Mouse (Mus musculus) heart, embryonic 10.5 days (tissue): ENCODE measurements around the gene Chtop. TPM values are rescaled to one million over a fixed set of nuclear protein-coding genes. Genes with fewer than 3 reads are reported as not detected.

ENCODE experiments used
- DNase-seq: peaks from one replicate; pipeline ENCODE4 v3.0.0-alpha.2; 2017; ENCODE audit warnings: low spot score
- H3K27ac ChIP-seq: fragments of 300-500 bp; sonication (generic); 2 replicates; pipeline ENCODE4 v1.5.1; 2016; ENCODE audit warnings: mild to moderate bottlenecking
- H3K27me3 ChIP-seq: fragments of 300-500 bp; sonication (generic); 2 replicates; pipeline ENCODE4 v1.6.1; 2016; ENCODE audit warnings: mild to moderate bottlenecking; ENCODE audit not compliant: poor library complexity, insufficient read depth, severe bottlenecking
- H3K36me3 ChIP-seq: fragments of 300-500 bp; sonication (generic); 2 replicates; pipeline ENCODE4 v1.6.1; 2016; ENCODE audit warnings: mild to moderate bottlenecking, moderate library complexity
- H3K4me1 ChIP-seq: fragments of 300-500 bp; sonication (generic); 2 replicates; pipeline ENCODE4 v1.6.1; 2016; ENCODE audit warnings: mild to moderate bottlenecking
- H3K4me3 ChIP-seq: fragments of 300-500 bp; sonication (generic); 2 replicates; pipeline ENCODE4 v1.5.1; 2016; ENCODE audit warnings: mild to moderate bottlenecking, moderate library complexity
- H3K9me3 ChIP-seq: fragments of 300-500 bp; sonication (generic); 2 replicates; pipeline ENCODE4 v1.6.1; 2016; ENCODE audit warnings: mild to moderate bottlenecking, moderate library complexity
- WGBS: fragments of 180-500 bp; shearing (Covaris S2); methylation state at CpG from one replicate; pipeline ENCODE4 v1.1.7; 2016; 5-methylcytosine and 5-hydroxymethylcytosine counted together
- polyA plus RNA-seq: library from polyadenylated mRNA; unstranded; fragments of >200 nt; fragmentation: Nextera tagmentation; extraction: Ambion mirVana; gene quantifications from 2 replicates; pipeline ENCODE4 v1.2.1, GENCODE M21; 2016

Gene Chtop
- polyA plus RNA-seq, 1 experiment from 2014 or later, result 136 TPM

DNA sequence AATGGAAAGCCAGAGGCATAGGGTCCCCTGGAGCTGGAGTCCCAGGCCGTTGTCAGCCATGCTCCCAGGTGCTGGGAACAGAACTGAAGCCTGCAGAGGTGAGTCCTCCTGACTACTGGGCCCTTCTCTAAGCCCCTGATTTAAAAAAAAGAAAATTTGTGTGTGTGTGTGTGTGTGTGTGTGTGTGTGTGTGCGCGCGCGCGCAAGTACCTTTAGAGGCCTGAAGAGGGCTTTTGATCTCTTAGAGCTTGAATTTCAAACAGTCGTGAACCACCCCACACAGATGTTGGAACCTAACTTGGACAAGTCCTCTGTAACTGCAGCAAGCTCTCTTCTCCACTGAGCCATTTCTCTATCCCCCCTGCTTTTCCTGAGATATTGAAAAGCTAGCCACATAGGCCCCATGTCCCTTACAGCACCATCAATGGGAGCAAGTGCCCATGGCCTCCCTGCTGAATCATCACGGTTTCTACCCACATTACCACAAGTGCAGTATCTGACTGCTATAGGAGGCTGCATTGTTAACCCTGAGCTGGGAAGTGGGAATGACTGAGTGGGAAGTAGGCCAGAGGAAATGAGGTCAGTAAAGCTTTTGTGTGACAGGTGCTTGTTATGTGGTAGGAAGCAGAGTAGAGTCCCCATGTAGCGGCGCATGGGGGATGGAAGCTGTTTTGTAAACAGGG, 41.5 kb downstream of the Chtop start:
- peaks cover 25% of the 10 kb centered on the region for H3K4me1 ChIP-seq

GRCm38 (mm10) chr3:90466311-90466766, 43.0 kb downstream of the Chtop start:
- Histone ChIP-seq H3K36me3 (no peaks in the 10 kb centered on the region), H3K9me3 (no peaks in the 10 kb centered on the region), H3K27ac (no peak overlapping the region), H3K4me3 (peak overlapping the region; percentile 67), H3K27me3 (peaks cover 52% of the 10 kb centered on the region), H3K4me1 (peaks cover 32% of the 10 kb centered on the region)
- WGBS, result under 1% methylated on average over 15 of the region's 15 CpGs
- DNase-seq, result no peak

More for the DNA sequence above, 41.5 kb downstream of the Chtop start:
- Histone ChIP-seq H3K4me3 (no peak overlapping the region), H3K27me3 (peaks cover 37% of the 10 kb centered on the region), H3K36me3 (no peaks in the 10 kb centered on the region), H3K27ac (no peak overlapping the region), H3K9me3 (no peaks in the 10 kb centered on the region)
- no peak for DNase-seq
- WGBS, result 88% methylated on average over 10 of the region's 10 CpGs

- Histone ChIP-seq H3K27me3 (peaks cover 57% of the 10 kb centered on the region), H3K4me1 (peaks cover 36% of the 10 kb centered on the region), H3K4me3 (peak within 1 kb of the TSS; percentile 67), H3K27ac (peak within 1 kb of the TSS; percentile 81), H3K36me3 (no peaks in the 10 kb centered on the region), H3K9me3 (no peaks in the 10 kb centered on the region)
- under 1% methylated on average over 39 of the region's 49 CpGs for WGBS
- no peak for DNase-seq
These were observed 43.5 kb downstream of the Chtop start, which contains the start of gene Npr1 for GRCm38 (mm10) chr3:90465686-90466310. TSS of gene Npr1 (minus strand) at chr3:90465866.

DNA sequence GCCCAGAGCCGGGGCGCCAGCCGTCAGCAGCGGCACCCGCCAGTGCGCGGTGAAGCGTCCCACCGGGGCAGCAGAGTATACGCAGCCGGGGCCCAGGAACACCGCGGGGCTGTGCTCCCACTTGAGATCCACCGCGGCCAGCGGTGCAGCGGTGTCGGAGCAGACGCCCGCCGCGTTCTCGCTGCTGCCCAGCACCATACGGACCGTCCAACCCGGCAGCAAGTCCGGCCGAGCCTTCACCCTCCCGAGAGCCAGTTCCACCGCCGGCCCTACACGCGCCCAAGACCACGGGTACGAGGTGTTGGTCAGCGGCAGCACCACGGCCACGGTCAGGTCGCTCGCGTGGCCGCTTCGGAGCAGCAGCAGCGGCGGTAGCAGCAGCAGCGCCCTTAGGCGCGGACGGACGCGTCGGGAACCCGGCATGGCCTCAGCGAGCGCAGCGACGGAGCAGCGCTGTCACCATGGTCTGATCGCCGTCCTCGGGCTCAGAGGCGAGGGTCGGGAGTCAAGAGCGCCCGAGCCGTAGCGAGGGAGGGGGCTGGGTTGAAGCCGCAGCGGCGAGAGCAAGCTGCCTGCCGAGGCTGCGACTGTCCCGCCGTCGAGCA, 44.1 kb downstream of the Chtop start:
- Histone ChIP-seq H3K9me3 (no peaks in the 10 kb centered on the region), H3K4me1 (peaks cover 36% of the 10 kb centered on the region), H3K36me3 (no peaks in the 10 kb centered on the region), H3K4me3 (peak overlapping the region; percentile 67), H3K27ac (peak overlapping the region; percentile 81), H3K27me3 (peaks cover 63% of the 10 kb centered on the region)
- WGBS, result under 1% methylated on average over 75 of the region's 75 CpGs
- DNase-seq, result no peak

GRCm38 (mm10) chr3:90464552-90465080, 44.7 kb downstream of the Chtop start:
- DNase-seq, result no peak
- peaks cover 69% of the 10 kb centered on the region for H3K27me3 ChIP-seq

DNA sequence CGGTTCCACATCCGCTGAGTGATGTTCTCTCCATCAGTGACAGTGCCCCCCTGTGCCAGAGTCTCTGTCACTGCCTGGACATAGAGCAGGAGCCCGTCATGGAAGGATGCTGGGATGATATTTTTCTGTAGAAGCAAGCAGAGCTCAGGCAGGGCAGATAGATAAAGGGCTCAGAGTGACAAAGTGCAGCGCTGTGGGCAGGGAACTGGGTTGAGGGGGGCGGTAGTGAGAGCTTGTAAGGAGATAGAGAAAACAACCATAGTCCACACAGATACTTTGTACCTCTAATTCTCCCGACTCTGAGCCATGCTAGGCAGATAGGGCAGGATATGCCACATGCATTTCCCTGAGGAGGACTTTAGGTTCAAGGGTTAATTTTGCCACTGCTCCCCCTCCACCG, 46.7 kb downstream of the Chtop start:
- Histone ChIP-seq H3K27ac (no peak overlapping the region), H3K4me3 (no peak overlapping the region), H3K27me3 (peaks cover 75% of the 10 kb centered on the region), H3K36me3 (no peaks in the 10 kb centered on the region), H3K9me3 (no peaks in the 10 kb centered on the region), H3K4me1 (peaks cover 36% of the 10 kb centered on the region)
- DNase-seq, result no peak
- WGBS, result 14% methylated on average over 7 of the region's 7 CpGs

More at GRCm38 (mm10) chr3:90464552-90465080, 44.7 kb downstream of the Chtop start:
- Histone ChIP-seq H3K4me1 (peaks cover 36% of the 10 kb centered on the region), H3K27ac (peak overlapping the region; percentile 81), H3K9me3 (no peaks in the 10 kb centered on the region), H3K36me3 (no peaks in the 10 kb centered on the region), H3K4me3 (peak overlapping the region; percentile 67)
- 7% methylated on average over 37 of the region's 37 CpGs for WGBS

DNA sequence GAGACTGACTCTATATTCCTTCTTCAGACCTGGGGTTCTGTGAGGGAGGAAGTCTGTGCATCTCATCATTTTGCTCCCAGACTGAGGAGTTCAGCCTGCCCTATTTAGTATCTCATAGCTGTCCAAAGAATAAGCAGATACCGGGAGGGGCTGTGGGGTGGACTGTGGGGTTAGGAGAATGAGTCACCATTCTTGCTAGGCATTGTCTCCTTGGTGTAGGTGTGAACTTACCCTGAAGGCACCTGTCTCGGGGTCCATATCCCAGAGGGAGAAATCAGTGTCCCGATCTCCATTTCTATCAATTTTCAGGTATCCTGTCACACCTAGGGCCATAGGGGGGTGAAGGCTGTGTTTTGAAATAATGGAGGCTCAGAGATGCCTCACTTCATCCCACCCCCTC, 47.4 kb downstream of the Chtop start:
- DNase-seq, result no peak
- H3K9me3 ChIP-seq, result no peaks in the 10 kb centered on the region
- H3K27ac ChIP-seq, result no peak overlapping the region
- H3K27me3 ChIP-seq, result peaks cover 75% of the 10 kb centered on the region
- no peak overlapping the region for H3K4me3 ChIP-seq
- H3K36me3 ChIP-seq, result 0 out of 2 replicates have a peak, but pooled peaks cover under 1% of the 10 kb centered on the region
- 78% methylated on average over 3 of the region's 3 CpGs for WGBS
- H3K4me1 ChIP-seq, result peaks cover 36% of the 10 kb centered on the region

- no peak overlapping the region for H3K4me3 ChIP-seq
- peaks cover 65% of the 10 kb centered on the region for H3K27me3 ChIP-seq
- WGBS, result 74% methylated on average over 5 of the region's 5 CpGs
- no peak overlapping the region for H3K27ac ChIP-seq
- no peak for DNase-seq
- H3K9me3 ChIP-seq, result no peaks in the 10 kb centered on the region
- peaks cover 3% of the 10 kb centered on the region; the same call in 1 of the 2 replicates for H3K36me3 ChIP-seq
- peaks cover 26% of the 10 kb centered on the region for H3K4me1 ChIP-seq
These were observed 49.0 kb downstream of the Chtop start for GRCm38 (mm10) chr3:90460315-90460714.

- no peak overlapping the region for H3K4me3 ChIP-seq
- peaks cover 20% of the 10 kb centered on the region for H3K4me1 ChIP-seq
- H3K27me3 ChIP-seq, result peaks cover 59% of the 10 kb centered on the region
- no peak overlapping the region for H3K27ac ChIP-seq
- H3K9me3 ChIP-seq, result no peaks in the 10 kb centered on the region
- no peak for DNase-seq
- H3K36me3 ChIP-seq, result peaks cover 3% of the 10 kb centered on the region; the same call in 1 of the 2 replicates
- WGBS, result 69% methylated on average over 9 of the region's 9 CpGs
These were observed 49.6 kb downstream of the Chtop start for GRCm38 (mm10) chr3:90459727-90460126.

- no peaks in the 10 kb centered on the region for H3K9me3 ChIP-seq
- H3K36me3 ChIP-seq, result peaks cover 8% of the 10 kb centered on the region; the same call in 1 of the 2 replicates
- H3K27ac ChIP-seq, result no peak overlapping the region
- WGBS, result 82% methylated on average over 14 of the region's 14 CpGs
- no peak overlapping the region for H3K4me3 ChIP-seq
- no peak for DNase-seq
- peaks cover 15% of the 10 kb centered on the region for H3K4me1 ChIP-seq
- H3K27me3 ChIP-seq, result 0 out of 2 replicates have a peak, but pooled peaks cover 13% of the 10 kb centered on the region
These were observed 54.4 kb downstream of the Chtop start for GRCm38 (mm10) chr3:90454931-90455330.

- Histone ChIP-seq H3K27ac (peak overlapping the region; percentile 77), H3K4me3 (peak overlapping the region; percentile 40), H3K9me3 (no peaks in the 10 kb centered on the region), H3K4me1 (peaks cover 25% of the 10 kb centered on the region), H3K27me3 (no peaks in the 10 kb centered on the region), H3K36me3 (peaks cover 4% of the 10 kb centered on the region; the same call in 1 of the 2 replicates)
- no peak for DNase-seq
- 39% methylated on average over 10 of the region's 10 CpGs for WGBS
These were observed 57.8 kb downstream of the Chtop start for GRCm38 (mm10) chr3:90451396-90452095.

DNA sequence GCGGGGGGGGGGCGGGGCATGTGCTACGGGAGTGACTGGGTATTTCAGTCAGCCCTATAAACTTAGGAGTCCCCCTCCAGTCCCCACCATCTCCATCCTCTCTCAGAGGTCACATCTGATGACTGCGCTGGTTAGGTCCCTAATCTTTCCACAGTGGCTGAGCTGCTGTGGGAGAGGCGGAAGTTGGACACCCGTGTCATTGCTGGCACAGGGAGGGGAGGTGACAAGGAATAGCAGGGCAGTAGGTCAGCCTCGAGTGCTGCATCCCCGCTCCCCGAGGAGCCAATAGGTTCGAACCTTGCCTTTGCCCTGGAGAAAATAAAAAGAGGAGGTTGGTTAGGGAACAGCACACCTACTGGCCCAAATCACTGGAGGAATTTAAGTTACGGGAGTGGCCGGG, 58.4 kb downstream of the Chtop start:
- DNase-seq, result no peak
- Histone ChIP-seq H3K27ac (peak overlapping the region; percentile 77), H3K4me1 (peaks cover 32% of the 10 kb centered on the region), H3K4me3 (peak overlapping the region; percentile 40), H3K36me3 (peaks cover 4% of the 10 kb centered on the region; the same call in 1 of the 2 replicates), H3K27me3 (no peaks in the 10 kb centered on the region), H3K9me3 (no peaks in the 10 kb centered on the region)
- WGBS, result 22% methylated on average over 12 of the region's 12 CpGs
